Mouse (Mus musculus) liver (tissue): ENCODE results near the gene Zfp53.
"Not testable (repeated sequence)": the region's sequence is repeated elsewhere in the genome, so short reads cannot be mapped to it uniquely, and the experiment has no call there.

Experiments
- DNase-seq: peaks from one replicate; pipeline ENCODE4 v3.0.0-alpha.2; 2020; ENCODE audit warnings: mixed read lengths

Zfp53 gene

DNA sequence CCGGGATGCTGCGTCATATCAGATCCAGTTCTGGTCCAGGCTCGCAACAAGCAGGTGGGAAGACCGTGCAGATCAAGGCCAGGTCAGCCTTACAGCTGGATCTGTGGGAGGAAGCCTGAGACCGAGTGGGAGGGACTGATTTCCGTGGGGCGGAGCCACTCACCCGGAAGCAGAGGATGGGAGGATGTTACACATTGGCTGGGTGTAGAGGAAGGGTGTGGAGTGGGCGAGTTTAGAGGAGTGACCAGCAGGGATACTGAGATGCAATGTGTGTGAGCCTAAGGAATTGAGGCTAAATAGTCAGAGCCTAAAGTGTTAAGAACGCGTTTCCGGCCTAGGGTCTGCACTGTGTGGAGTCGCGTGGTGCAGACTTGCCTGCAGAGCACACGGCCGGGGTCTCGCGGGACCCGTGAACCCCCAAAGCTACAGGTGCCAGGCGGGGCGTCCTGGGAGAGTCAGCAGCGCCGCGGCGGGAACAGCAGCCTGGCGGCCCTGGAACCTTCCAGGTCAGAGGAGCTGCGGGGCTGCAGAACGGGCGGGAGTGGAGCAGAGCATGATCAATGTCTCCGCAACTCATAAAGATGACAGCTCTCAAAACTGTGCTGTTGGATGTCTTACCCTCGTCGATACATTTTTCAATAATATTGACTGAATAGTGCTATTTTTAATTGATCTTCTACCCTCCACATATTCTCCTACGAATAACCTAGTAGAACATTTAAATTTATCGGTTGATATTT is at the start of gene Zfp53:
Zfp53 (plus strand) TSS at position 239 of the 740 bp plus-strand sequence.
- DNase-seq = peak; percentile 87

DNA sequence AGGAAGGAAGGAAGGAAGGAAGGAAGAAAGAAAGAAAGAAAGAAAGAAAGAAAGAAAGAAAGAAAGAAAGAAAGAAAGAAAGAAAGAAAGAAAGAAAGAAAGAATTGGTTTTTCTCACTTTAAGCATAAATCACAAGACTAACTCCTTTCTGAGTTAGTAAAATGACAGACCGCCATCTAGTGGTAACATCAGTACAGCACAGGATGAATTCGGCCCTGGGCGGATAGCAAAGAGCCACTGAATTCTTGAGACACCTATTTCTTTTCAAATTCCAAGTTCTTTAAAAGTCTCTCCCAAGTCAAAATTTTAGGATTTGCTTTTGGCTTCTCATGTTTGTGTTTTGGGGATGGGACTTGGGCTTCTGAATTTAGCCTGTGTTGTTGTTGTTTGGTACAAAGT is 39.1 kb upstream of the Zfp53 start:
- peak; percentile 78 for DNase-seq

DNA sequence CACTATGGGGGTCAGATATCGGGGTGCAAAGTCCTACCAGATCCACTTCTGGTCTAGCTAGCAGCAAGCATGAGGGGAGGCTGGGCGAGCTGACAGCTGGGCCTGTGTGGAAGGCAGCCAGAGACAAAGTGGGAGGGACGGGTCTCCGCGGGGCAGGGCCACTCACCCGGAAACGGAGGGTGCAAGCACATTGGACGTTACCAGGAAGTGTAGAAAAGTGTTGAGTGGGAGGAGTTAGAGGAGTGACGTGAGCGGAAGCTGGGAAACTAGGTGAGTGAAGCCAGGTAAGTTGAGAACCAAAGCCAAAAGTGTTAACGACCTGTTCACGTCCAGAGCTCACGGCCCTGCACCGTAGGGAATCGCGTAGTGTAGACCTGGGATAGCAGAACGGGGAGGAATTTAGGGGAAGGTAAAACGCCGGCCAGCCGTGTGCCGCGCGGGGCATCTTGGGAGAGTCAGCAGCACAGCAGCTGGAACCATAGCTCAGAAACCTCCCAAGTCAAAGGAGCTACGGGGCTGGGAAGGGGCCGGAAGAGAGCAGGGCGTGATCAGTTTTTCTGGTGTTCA is 38.6 kb upstream of the Zfp53 start, which contains the start of gene Zfp51:
Zfp51 (plus strand) TSS at position 237 of the 567 bp plus-strand sequence.
- peak; percentile 92 for DNase-seq

DNA sequence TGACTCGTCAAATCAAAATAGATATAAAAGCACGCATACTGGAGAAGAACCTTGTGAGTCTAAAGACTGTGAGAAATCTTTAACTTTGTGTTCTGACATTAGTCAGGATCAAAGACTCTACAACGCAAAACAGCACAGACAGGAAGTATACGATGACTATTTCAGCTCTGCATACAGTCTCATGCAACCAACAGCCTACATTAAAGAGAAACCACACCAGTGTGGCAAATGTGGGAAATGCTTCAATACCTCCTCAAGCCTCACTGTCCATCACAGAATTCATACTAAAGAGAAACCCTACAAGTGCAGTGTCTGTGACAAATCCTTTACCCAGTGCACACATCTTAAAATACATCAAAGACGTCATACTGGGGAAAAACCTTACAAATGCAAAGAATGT is 25.2 kb upstream of the Zfp53 start:
- DNase-seq = no peak

DNA sequence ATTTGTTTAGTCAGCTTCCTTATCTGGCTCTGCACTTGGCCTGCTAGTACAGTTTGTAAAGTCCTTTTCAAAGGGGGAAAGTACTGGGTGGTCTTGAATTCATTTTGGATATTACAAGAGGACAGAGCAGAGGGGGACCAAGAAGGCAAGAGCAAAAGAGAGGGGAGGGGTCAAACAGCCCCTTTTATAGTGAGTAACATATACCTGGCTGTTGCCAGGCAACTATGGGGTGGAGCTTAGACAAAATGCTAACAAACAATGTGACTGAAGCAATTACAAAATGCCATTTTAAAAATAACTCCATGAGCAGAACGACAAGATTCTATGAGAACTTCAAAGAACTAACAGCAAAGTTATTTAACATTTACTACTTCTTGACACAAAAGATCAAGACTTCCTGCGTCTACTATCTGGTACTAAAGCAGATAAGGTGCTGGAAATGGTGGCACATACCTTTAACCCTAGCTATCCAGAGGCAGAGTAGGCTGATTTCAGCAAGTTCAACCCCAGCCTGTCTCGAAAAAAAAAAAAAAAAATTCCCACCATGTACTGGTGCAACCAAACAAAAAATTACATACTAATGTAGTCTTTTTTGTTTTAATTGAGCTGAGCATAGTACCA is 16.7 kb upstream of the Zfp53 start:
- DNase-seq = no peak

DNA sequence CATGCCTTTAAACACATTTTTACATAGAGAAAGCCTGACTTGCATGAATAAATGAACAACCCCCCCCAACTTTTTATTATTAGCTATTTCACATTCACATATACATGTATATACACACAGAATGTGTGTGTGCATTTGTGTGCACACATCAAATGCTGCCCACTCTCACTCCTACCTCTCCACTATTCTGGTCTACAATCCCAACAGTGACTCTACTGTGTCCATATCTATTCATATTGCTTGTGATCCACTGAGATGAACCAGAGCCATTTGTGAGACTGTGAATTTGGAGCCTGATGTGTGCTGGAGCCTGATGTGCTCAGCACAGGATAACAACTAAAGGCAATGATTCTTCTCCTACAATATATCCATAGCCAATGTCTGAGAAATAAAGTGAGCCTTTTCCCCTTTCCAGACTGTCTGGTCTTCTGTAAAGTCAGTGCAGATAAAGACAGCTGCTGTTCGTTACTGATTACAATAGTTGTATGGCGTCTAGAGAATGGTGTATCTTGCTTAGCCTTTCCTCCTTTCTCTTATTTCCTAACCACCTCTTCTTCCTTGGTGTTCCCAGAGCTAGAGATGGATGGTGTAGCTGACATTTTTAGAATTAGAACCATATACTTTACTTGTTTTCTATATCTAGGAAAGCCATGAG is 16.0 kb upstream of the Zfp53 start:
- DNase-seq = no peak

DNA sequence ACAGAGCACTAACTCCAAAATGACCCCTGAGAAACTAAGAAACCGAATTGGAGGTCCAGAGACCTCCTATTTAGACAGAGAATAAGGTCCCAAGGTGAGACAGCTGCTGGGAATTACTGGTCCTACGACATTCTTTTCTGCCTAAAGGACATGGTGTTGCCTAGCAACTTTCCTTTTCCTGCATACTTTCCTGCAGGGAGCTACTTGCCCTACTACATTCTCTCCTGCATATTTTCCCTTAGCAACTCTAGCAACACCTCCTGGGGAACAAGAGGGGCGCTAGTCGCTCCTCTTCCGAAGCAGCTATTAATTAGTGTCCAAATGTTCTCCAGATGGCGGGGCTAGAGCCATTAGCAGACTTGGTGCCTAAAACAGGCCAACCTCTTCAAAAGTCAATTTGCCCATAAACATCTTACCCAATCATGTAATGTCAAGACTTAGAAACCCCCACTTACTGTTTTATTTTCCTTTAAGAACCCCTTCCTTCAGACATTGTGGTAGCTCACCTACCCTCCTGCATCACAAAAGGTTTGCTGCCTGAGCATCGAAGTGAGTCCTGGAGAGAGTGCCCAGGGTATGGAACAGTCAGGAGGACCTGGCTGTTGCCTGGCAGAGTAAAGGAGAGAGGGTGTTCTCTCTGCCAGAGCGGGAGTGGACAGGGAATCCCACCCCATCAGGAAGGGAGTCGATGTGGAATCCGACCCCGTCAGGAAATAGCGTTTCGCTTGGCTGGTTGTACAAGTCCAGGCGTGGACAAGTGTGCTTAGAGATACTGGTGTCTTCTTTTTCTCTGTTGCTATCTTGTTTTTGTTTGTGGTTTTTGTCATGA is 15.2 kb upstream of the Zfp53 start:
- no peak for DNase-seq

DNA sequence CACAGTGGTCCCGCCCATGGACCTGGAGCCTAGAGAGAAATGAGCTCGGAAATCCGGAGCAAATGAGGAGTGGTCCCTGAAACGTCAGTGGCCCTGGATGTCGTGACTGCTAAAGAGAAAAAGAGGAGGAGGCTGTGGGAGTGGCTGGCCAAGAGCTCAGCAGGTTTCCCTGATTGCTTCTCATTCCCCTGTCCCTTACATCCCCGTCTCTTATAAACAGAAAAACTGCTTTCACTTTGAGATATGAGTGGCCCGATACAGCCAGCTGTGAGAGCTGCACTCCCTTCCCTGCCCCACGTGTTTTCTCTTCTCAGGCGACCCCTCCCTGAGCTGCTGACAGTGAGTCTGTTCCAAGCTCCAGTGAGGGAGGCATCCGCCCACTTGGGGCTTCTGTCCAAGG is 14.1 kb upstream of the Zfp53 start:
- not testable (repeated sequence) for DNase-seq

DNA sequence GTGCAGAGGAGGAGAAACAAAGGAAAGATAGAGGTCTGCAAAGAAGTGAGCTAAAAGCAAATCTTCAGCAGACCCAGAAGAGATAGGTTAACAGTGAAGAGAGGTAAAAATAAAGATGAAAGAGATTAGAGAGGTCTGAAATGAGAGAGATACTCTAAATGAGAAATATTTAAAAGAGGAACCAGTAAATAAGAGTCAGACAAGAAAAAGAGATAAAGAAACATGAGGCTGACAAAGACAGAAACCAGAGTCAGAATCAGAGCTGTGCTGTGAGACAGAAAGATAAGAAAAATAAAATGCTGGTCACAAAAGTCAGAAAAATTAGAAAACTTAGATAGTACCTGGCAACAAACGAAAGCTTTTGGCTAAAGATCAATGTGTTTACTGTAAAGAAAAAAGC is 13.5 kb upstream of the Zfp53 start:
- not testable (repeated sequence) for DNase-seq

DNA sequence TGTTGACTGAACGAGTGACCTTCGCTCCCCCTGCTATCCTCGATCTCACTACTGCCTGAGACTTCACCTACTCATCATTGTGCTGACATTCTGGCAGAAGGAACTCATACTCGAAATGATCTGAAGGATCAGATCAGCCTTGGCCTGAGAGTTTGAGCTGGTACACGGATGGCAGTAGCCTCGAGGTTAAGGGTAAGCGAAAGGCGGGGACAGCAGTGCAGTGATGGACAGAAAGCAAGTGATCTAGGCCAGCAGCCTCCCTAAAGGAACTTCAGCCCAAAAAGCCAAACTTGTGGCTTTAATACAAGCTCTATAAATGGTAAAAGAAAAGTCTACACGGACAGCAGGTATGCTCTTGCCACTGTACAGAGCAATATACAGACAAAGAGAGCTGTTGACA is 12.4 kb upstream of the Zfp53 start:
- not testable (repeated sequence) for DNase-seq

DNA sequence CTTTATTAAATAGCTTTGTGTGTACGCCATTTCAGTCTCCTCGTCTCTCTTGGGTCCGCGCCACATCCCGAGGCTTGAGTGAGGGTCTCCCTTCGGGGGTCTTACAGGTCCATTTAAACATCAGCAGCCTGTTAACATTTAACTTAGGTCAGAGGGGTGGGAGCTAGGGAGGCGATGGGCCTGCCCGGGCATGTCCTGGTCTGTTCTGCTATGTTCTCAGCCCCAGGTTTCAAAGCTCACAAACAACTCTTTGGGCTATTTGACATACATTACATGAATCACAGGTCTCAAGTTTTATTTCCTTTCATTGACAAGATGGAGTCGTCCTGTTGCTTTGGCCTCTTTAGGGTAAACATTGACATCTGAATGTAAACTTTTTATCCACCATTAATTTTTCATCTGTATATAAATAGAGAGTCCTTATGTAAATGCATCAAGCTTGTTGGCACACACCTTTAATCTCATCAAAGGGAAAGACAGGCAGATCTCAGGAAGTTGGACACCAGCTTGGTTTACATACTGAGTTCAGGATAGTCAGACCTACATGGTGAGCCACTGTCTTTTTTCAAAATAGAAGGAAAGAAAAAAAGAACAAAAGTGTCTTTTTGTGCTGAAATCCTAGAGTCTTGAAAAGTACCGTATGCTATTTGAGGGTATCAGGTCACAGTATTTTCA is 10.6 kb upstream of the Zfp53 start:
- DNase-seq = not testable (repeated sequence)

DNA sequence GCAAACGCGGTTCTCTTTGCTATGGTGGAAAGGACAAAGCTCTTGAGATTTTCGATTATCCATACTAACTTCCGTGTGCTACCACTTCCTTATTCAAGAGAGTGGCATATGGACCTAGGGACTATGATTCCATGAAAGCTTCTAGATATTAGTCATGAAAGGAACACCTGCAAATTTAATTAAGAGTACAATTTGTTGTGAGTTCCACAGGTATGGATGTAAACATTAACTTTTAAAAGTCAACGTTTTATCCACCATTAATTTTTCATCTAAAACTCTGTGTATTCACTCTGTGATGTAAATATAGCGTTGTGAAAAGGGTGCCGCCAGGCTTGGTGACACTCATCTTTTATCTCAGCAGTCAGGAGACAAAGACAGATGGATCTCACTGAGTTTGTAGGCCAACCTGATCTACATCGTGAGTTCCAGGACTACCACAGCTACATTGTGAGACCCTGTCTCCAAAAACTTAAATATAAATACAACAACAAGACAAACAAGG is 753 bp downstream of the Zfp53 start:
- no peak for DNase-seq

DNA sequence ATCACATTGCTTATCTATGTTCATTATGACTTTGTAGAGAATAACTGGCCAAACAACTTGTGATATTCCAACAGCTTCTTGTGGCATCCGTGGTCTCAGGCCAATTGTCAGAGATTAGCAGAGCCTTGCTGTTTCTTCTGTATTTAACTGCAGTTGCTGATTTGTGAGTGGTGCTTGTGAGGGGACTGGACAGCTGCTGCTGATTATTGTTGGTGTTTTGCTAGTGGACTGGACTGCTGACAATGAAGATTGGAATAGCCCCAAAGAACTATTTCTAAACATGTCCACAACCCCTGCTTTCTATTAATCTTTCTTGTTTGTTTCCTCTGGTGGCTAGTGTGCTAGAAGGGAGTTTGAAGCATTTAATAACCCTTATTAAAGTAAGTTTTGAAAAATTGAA is 12.6 kb downstream of the Zfp53 start:
- no peak for DNase-seq

DNA sequence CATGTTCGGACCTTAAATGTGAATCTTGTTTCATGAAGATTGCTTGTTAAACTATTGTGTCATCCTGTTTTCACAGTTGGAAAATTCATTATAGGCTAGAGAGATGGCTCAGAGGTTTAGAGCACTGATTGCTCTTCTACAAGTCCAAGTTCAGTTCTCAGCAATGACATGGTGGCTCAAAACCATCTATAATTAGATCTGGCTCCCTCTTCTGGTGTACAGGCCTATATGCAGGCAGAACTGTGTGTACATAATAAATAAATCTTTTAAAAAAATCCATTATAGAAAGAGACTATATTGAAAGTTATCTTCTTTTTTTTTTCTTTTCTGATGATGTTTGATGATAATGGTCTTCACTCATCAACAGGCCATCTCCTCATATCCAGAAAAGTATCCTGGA is 15.7 kb downstream of the Zfp53 start:
- DNase-seq = no peak

DNA sequence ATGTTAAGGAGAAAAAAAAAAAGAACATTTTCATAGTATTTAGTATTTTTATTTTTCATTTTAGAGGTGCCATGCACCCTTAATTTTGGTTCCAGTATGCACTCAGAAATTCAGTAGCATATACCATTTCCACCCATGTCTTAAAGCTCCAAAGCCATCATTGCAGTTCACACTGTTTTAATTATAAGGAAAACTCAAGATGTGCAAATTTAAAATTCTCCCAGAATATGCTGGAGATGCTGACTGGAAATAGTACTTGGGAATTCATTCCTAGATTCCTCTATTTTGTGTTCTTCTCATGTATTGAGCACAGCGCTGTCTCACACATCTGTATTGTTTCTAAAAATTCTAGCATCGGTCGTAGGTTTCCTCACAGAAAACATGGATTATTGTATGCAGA is 17.5 kb downstream of the Zfp53 start:
- no peak for DNase-seq

DNA sequence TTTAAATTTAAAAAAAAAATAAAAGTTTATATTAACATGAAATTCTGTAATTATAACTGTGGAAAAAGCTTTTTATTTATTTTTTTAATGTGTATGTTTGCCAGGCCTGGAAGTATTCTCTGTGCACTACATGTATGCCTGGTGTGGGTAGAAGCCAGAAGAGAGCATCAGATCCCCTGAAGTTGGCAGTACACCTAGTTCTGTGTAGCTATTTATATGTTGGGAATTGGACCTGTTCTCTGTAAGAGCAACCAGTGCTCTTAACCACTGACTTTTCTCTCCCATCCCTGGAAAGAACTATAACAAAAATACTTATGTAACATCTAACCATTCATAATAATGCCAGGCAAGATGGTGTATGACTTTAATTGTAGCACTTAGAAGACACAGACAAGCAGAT is 21.0 kb downstream of the Zfp53 start:
- no peak for DNase-seq

DNA sequence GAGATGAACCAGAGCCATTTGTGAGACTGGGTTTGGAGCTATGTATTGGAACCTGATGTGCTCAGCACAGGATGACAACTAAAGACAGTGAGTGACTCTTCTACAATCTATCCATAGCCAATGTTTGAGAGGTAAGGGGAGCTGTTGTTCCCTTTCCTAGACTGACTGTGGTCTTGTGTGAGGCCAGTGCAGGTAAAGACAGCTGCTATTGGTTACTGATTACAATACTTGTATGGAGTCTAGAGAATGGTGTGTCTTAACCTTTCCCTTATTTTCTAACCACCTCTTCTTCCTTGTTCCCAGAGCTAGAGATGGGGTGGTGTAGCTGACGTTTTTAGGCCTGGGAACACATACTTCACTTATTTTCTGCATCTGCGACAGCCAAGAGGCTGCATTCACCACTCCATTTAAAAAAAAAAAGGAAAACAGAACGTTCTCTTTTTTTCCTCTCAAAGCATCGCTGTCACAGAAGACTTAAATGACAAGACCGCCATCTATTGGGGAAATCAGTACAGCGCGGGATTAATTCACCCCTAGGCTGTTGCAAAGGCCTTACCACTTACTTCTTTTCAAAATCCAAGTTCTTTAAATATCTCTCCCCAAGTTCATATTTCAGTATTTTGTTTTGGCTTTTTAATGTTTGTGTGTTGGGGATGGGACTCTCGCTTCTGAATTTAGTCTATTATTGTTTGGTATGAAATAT is 26.8 kb downstream of the Zfp53 start:
- peak; percentile 64 for DNase-seq

DNA sequence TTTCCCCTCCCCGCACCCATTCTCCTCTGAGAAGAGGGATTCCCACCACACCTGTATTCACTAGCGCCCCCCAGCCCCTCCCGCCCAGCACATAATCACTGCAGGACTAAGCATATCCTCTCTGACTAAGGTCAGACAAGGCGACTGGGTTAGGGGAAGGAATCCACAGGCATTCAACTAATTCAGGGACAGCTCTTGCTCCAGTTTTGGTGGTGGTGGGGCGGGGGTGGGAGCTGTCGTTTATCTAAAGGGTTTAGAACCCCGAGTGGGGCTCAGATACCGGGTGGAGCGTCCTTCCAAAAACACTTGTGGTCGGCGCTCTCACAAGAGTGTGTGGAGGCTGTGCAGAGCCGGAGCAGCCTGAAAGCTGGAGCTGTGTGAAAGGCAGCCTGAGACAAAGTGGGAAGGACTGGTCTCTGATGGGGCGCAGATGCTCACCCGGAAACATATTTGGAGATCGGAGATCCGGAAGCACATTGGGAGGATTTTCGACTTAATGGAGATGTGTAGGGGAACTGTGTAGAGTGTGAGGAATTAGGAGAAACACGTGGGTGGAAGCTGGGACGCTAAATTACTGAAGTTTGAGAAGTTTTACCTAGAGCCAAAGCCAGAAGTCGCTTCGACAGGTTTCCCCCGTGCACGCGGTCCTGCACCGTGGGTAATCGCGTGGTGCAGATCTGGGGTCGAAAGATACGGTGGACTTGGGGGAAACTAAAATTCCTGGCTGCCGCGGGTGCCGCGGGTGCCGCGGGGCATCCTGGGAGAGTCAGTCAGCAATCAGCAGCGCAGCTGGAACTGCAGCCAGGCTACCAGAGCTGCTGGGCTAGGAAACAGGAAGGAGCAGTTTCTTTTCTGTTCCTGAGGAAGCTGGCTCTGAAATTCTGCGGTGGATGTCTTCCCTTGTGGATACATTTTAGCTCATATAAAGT is 27.7 kb downstream of the Zfp53 start:
- DNase-seq = peak; percentile 83

DNA sequence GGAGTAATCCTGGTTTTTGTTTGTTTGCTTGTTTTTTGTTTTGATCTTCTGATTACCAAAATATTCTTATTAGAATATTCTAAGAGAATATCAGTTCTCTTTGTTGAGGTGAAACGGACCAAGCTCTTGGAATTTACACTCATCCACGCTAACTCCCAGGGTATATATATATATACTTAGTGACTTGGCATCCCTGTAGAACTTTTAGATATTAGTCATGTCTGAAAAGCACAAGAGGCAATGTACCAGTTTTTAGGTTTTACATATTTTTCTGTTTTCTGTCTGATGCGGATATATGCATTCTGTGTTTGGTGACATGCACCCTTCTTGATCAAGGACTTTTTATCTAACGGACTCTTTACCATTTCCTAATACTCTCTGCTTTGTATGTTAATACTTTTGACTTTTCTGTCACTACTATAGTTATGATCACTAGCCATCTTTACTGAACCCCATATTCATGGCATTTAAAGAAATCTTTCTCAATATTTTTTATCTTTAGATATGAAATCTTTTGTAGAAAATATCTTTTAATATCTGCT is 28.4 kb downstream of the Zfp53 start:
- DNase-seq = no peak

DNA sequence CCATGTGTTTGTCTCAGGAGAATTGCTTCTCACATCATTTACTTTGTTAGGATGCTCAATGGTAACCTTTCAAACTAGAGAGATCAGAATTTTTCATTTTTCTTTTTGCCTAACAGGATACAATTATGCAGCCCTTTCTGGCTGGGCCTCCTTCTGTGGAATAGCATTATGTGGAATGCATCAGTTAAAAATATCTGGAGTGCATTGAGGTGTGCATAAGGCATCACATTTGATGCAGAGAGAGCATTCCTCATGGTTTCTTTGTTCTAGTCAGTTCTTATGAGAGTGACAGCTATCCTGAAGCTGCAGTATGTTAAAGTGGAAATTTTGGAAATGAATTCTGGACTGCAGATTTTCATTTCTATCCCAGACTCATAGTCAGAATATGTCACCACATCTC is 37.5 kb downstream of the Zfp53 start:
- no peak for DNase-seq
